Mouse (Mus musculus) bone marrow macrophage, adult 2 months (primary cell): ENCODE measurements around the gene Tpcn2.

Experiments
- CTCF ChIP-seq: IDR thresholded peaks from 2 replicates; pipeline ENCODE4 v1.5.1; 2012; ENCODE audit warnings: low read depth, mild to moderate bottlenecking, low read length, moderate library complexity
- POLR2A ChIP-seq: IDR thresholded peaks from 2 replicates; pipeline ENCODE4 v1.6.1; 2012; ENCODE audit warnings: mild to moderate bottlenecking, low read depth, low read length, borderline replicate concordance

DNA sequence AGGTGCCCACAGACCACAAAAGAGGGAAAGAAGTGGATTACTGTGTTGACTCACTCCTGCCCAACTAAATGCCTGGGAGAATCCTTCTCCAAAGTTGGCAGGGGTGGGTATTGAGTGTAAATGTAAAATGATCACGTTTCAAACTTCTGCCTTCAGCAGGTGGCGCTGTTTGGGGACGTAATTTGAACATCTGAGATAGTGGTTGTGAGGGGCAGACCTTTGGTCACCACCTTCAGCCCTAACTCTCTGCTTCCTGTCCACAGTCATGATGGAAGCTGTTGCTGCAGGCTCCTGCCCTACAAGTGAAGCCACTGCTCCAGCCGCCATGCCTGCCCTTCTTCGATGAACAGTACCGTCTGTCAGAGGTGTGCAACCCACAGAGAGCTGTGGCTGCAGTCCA is 10.0 kb upstream of the Tpcn2 start:
- no peak for TF ChIP-seq CTCF
- no peak for TF ChIP-seq POLR2A
